8 mouse cellular contexts compared by ENCODE assay signal in the genomic region with DNA sequence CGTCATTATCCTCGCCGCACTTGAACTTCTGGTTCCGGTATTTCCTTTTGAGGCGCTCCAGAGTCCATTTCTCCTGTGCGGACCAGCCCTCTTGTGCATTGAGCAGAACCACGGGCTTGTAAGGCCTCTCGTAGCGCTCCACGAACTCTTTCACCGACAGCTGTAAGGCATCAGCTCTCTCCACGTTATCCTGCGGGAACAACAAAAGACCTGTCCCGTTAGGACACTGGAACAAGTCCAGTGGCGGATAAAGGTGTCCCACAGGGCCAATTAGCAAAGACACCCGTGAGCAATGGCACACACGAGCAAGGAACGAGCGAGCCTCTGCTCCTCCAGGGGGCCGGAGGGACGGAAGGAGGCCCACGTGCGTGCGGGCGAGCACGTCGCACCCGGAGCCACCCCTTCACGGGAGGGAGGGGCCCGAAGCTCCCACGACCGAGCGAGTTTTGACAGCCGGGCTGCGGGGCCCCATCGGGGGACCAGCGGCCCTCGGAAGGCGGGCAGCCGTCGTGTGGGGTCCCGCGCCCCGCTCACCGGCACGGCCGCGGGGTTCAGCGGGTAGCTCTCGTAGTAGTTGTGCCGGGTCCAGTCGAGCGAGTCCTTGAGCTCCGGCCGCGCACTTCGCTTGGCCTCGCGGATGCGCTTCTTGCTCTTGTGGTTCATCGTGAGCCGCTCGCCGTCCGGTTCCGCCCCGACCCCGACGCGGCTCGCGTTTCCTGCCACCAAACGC. TPM values are rescaled to one million over a fixed set of nuclear protein-coding genes. Genes with fewer than 3 reads are reported as not detected.
DNase-seq lines count a peak whose midpoint lies in the region; ATAC-seq lines count a peak whose summit lies in the region.

No protein-coding gene starts in this region.

- DNase-seq in 3134 (ENCODE audit: extremely low read depth, insufficient read length, low spot score), result peak; percentile 84
- DNase-seq in adrenal gland, postnatal 10 days, result peak; percentile 78
- peak; percentile 70 for DNase-seq in embryonic facial prominence, embryonic 11.5 days (ENCODE audit: low spot score)
- DNase-seq in heart, adult 18-20 months, result peak; percentile 79 to 80
- peak; percentile 73 for DNase-seq in kidney, adult 18-20 months
- peak; percentile 54 for DNase-seq in skeletal muscle tissue, adult 2 months (ENCODE audit: low read depth, low spot score)

- H3K36me3 ChIP-seq in embryonic facial prominence, embryonic 11.5 days (replicated peaks; ENCODE audit: control insufficient read depth, insufficient read depth, low read depth, low read length), result no peaks in the 10 kb centered on the region; the same call in 1 of the 2 replicates
- H3K36me3 ChIP-seq in limb, embryonic 12.5 days, result peaks cover 53% of the 10 kb centered on the region
- peaks cover 36% of the 10 kb centered on the region for H3K36me3 ChIP-seq in midbrain, embryonic 12.5 days

- H3K9ac ChIP-seq in embryonic facial prominence, embryonic 11.5 days (replicated peaks; ENCODE audit: low read length), result peak overlapping the region; percentile 89
- H3K9ac ChIP-seq in limb, embryonic 12.5 days (replicated peaks), result peak overlapping the region; percentile 86
- H3K9ac ChIP-seq in midbrain, embryonic 12.5 days (replicated peaks), result peak overlapping the region; percentile 80

- H3K27me3 ChIP-seq in embryonic facial prominence, embryonic 11.5 days (ENCODE audit: control insufficient read depth, insufficient read depth, low read length), result no peaks in the 10 kb centered on the region
- H3K27me3 ChIP-seq in limb, embryonic 12.5 days, result no peaks in the 10 kb centered on the region
- no peaks in the 10 kb centered on the region for H3K27me3 ChIP-seq in midbrain, embryonic 12.5 days

- no peaks in the 10 kb centered on the region; the same call in none of the 2 replicates for H3K4me1 ChIP-seq in embryonic facial prominence, embryonic 11.5 days (ENCODE audit: control insufficient read depth, insufficient read depth, low read length)
- peaks cover 32% of the 10 kb centered on the region for H3K4me1 ChIP-seq in limb, embryonic 12.5 days (replicated peaks)
- H3K4me1 ChIP-seq in midbrain, embryonic 12.5 days, result peaks cover 45% of the 10 kb centered on the region

- H3K4me3 ChIP-seq in embryonic facial prominence, embryonic 11.5 days (ENCODE audit: low read depth, low read length), result peak overlapping the region; percentile 83
- peak overlapping the region; percentile 80 for H3K4me3 ChIP-seq in limb, embryonic 12.5 days (replicated peaks)
- H3K4me3 ChIP-seq in midbrain, embryonic 12.5 days, result peak overlapping the region; percentile 79

- peak overlapping the region; percentile 84 for H3K4me2 ChIP-seq in embryonic facial prominence, embryonic 11.5 days (ENCODE audit: low read depth, low read length)
- peak overlapping the region; percentile 86 for H3K4me2 ChIP-seq in limb, embryonic 12.5 days
- peak overlapping the region; percentile 81 for H3K4me2 ChIP-seq in midbrain, embryonic 12.5 days (replicated peaks)

- no peaks in the 10 kb centered on the region for H3K9me3 ChIP-seq in embryonic facial prominence, embryonic 11.5 days (replicated peaks; ENCODE audit: control insufficient read depth, low read length)
- no peaks in the 10 kb centered on the region for H3K9me3 ChIP-seq in limb, embryonic 12.5 days
- H3K9me3 ChIP-seq in midbrain, embryonic 12.5 days, result no peaks in the 10 kb centered on the region

- peak; percentile 49 for ATAC-seq in embryonic facial prominence, embryonic 11.5 days (replicated peaks; ENCODE audit: insufficient number of reproducible peaks, low FRiP score, low TSS enrichment, low read depth)
- peak; percentile 29 for ATAC-seq in limb, embryonic 12.5 days (ENCODE audit: insufficient number of reproducible peaks, insufficient read depth, low FRiP score, low TSS enrichment, low read depth)
- ATAC-seq in midbrain, embryonic 12.5 days (ENCODE audit: low FRiP score, low read depth), result peak; percentile 48; the same call in 1 of the 2 replicates

- H3K27ac ChIP-seq in embryonic facial prominence, embryonic 11.5 days (replicated peaks; ENCODE audit: low read depth, low read length), result peak overlapping the region; percentile 96
- H3K27ac ChIP-seq in limb, embryonic 12.5 days, result peak overlapping the region; percentile 98
- peak overlapping the region; percentile 97 for H3K27ac ChIP-seq in midbrain, embryonic 12.5 days (replicated peaks)

- under 1% methylated on average over 71 of the region's 73 CpGs for WGBS in embryonic facial prominence, embryonic 11.5 days
- WGBS in limb, embryonic 12.5 days, result under 1% methylated on average over 73 of the region's 73 CpGs
- WGBS in midbrain, embryonic 12.5 days, result under 1% methylated on average over 71 of the region's 73 CpGs

RNA-seq across cellular contexts. Expression of a gene that starts 0.4 kb away (rescaled TPM):
- total RNA-seq in adrenal gland, postnatal 10 days (2021), result 10 to 100 TPM; 29.1 to 35.3 TPM
- polyA plus RNA-seq in embryonic facial prominence, embryonic 11.5 days (2014; fragmentation: Nextera tagmentation; extraction: Ambion mirVana), result 67.0 and 67.8 TPM in 2 replicates
- 10 to 100 TPM; 38.3 to 46.4 TPM for total RNA-seq in heart, adult 18-20 months (2021)
- 58.8 and 65.3 TPM in 2 replicates for polyA plus RNA-seq in limb, embryonic 12.5 days (2016; fragmentation: Nextera tagmentation; extraction: Ambion mirVana)
- polyA plus RNA-seq in midbrain, embryonic 12.5 days (2016; fragmentation: Nextera tagmentation; extraction: Ambion mirVana), result 71.3 and 72.3 TPM in 2 replicates

RNA-seq across cellular contexts. Expression of a gene that starts 0.6 kb away (rescaled TPM):
- 10 to 100 TPM; 36.0 to 38.4 TPM for total RNA-seq in adrenal gland, postnatal 10 days (2021)
- 74.2 and 75.1 TPM in 2 replicates for polyA plus RNA-seq in embryonic facial prominence, embryonic 11.5 days (2014; fragmentation: Nextera tagmentation; extraction: Ambion mirVana)
- 10 to 100 TPM; 37.5 to 42.3 TPM for total RNA-seq in heart, adult 18-20 months (2021)
- 84.5 and 86.2 TPM in 2 replicates for polyA plus RNA-seq in limb, embryonic 12.5 days (2016; fragmentation: Nextera tagmentation; extraction: Ambion mirVana)
- polyA plus RNA-seq in midbrain, embryonic 12.5 days (2016; fragmentation: Nextera tagmentation; extraction: Ambion mirVana), result 92.8 and 95.2 TPM in 2 replicates

RNA-seq across cellular contexts. Expression of a gene that starts 9.5 kb away (rescaled TPM):
- total RNA-seq in adrenal gland, postnatal 10 days (2021), result 10 to 100 TPM; 26.8 to 44.4 TPM
- 33.9 and 35.7 TPM in 2 replicates for polyA plus RNA-seq in embryonic facial prominence, embryonic 11.5 days (2014; fragmentation: Nextera tagmentation; extraction: Ambion mirVana)
- total RNA-seq in heart, adult 18-20 months (2021), result 10 to 100 TPM; 30.7 to 33.7 TPM
- polyA plus RNA-seq in limb, embryonic 12.5 days (2016; fragmentation: Nextera tagmentation; extraction: Ambion mirVana), result 42.8 and 43.4 TPM in 2 replicates
- 38.9 and 46.3 TPM in 2 replicates for polyA plus RNA-seq in midbrain, embryonic 12.5 days (2016; fragmentation: Nextera tagmentation; extraction: Ambion mirVana)

RNA-seq across cellular contexts. Expression of a gene that starts 10.2 kb away (rescaled TPM):
- 100 to 1,000 TPM; 222 to 286 TPM for total RNA-seq in adrenal gland, postnatal 10 days (2021)
- polyA plus RNA-seq in embryonic facial prominence, embryonic 11.5 days (2014; fragmentation: Nextera tagmentation; extraction: Ambion mirVana), result 1,064 and 1,163 TPM in 2 replicates
- total RNA-seq in heart, adult 18-20 months (2021), result 100 to 1,000 TPM in 1 of 2 experiments, 10 to 100 TPM in 1; 89.2 to 109 TPM
- polyA plus RNA-seq in limb, embryonic 12.5 days (2016; fragmentation: Nextera tagmentation; extraction: Ambion mirVana), result 1,004 and 1,014 TPM in 2 replicates
- polyA plus RNA-seq in midbrain, embryonic 12.5 days (2016; fragmentation: Nextera tagmentation; extraction: Ambion mirVana), result 848 and 913 TPM in 2 replicates

RNA-seq across cellular contexts. Expression of a gene that starts 14.8 kb away (rescaled TPM):
- 10 to 100 TPM; 33.7 to 40.0 TPM for total RNA-seq in adrenal gland, postnatal 10 days (2021)
- 18.1 and 21.9 TPM in 2 replicates for polyA plus RNA-seq in embryonic facial prominence, embryonic 11.5 days (2014; fragmentation: Nextera tagmentation; extraction: Ambion mirVana)
- 10 to 100 TPM; 14.8 to 18.7 TPM for total RNA-seq in heart, adult 18-20 months (2021)
- polyA plus RNA-seq in limb, embryonic 12.5 days (2016; fragmentation: Nextera tagmentation; extraction: Ambion mirVana), result 19.6 and 20.8 TPM in 2 replicates
- polyA plus RNA-seq in midbrain, embryonic 12.5 days (2016; fragmentation: Nextera tagmentation; extraction: Ambion mirVana), result 44.2 and 45.2 TPM in 2 replicates

Comparison
In these comparisons a context has a peak if more than half of its experiments do, and no peak if none do; other contexts are left out.
1. Peak in every context shown above with its lines: DNase-seq, ATAC-seq, H3K4me3 ChIP-seq and H3K27ac ChIP-seq.